Mouse (Mus musculus) embryonic fibroblast, embryonic 13.5 days (primary cell): ENCODE results near the gene Fads2. TPM values are rescaled to one million over a fixed set of nuclear protein-coding genes. Genes with fewer than 3 reads are reported as not detected.

ENCODE experiments used
- H3K27ac ChIP-seq: 2 replicates; pipeline ENCODE4 v1.5.1; 2012; ENCODE audit warnings: low read length, control low read depth, inconsistent platforms; ENCODE audit not compliant: insufficient read depth
- H3K4me1 ChIP-seq: 2 replicates; pipeline ENCODE4 v1.6.1; 2011; ENCODE audit warnings: low read length; ENCODE audit not compliant: control insufficient read depth, insufficient read depth
- H3K4me3 ChIP-seq: 2 replicates; pipeline ENCODE4 v1.5.1; 2011; ENCODE audit warnings: mild to moderate bottlenecking, control low read depth, low read length; ENCODE audit not compliant: insufficient read depth
- CTCF ChIP-seq: IDR thresholded peaks from 2 replicates; pipeline ENCODE4 v1.5.1; 2011; ENCODE audit warnings: mild to moderate bottlenecking, control low read depth, low read length, moderate library complexity, borderline replicate concordance; ENCODE audit not compliant: insufficient read depth
- POLR2A ChIP-seq: IDR thresholded peaks from 2 replicates; pipeline ENCODE4 v1.6.1; 2011; ENCODE audit warnings: low read depth, mild to moderate bottlenecking, control low read depth, low read length, moderate library complexity
- polyA plus RNA-seq: library from polyadenylated mRNA; stranded (reverse); fragments of >200 nt; gene quantifications from 2 replicates; pipeline ENCODE4 v1.2.4, GENCODE M21; 2011; ENCODE audit warnings: low read depth; ENCODE audit not compliant: missing spikeins, insufficient read length

The Fads2 gene
- polyA plus RNA-seq, 1 experiment = 86.3 TPM

DNA sequence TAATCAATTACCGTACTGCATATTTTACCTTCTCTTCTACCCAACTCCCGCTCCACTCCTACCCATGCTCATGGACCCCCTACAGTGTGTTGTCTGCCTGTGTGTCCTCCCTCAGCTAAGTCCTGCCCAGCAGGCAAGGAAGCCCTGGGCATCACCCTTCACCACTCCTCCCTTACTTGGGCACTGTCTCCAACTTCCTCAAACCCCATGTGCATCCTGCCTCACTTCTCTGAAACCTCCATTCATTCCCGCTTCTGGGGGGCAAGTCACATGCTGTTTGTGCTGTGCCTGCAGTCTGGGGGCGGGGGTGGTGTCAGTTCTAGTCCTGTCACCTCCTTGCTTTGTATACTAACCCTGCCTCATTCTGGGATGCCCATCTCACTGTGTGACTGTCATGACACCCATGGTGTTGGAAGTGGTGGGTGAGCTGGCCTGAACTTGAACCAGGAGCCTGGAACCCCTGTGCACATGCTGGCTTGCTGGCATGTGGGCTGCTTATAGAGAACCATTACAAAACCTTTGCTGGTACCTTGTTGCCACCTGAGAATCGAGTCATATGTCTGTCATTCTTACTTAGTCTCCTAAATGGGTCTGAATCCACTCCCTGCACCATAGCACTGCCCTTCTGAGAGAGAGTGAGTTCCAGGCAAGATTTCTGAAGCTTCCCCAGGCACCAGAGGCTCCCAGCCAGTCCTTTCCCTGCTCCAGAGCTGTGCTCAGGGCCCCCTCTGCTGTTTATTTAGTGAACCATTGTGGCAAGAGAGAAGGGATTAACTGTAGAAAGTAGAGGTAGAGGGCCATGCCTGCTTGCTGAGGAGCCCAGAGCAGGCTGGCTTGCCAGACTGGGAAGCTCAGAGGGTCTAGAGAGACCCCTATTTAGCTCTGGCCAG lies 78.9 kb downstream of the Fads2 start:
- no peak for TF ChIP-seq POLR2A
- 0 out of 2 replicates have a peak, but pooled peaks have one; percentile 18 for TF ChIP-seq CTCF
- H3K4me3 ChIP-seq = no peak overlapping the region
- H3K27ac ChIP-seq = no peak overlapping the region
- H3K4me1 ChIP-seq = peaks cover 5% of the 10 kb centered on the region; the same call in 1 of the 2 replicates

- H3K27ac ChIP-seq = no peak overlapping the region
- no peak overlapping the region for H3K4me3 ChIP-seq
- H3K4me1 ChIP-seq = peaks cover 5% of the 10 kb centered on the region; the same call in 1 of the 2 replicates
- TF ChIP-seq CTCF = no peak
- no peak for TF ChIP-seq POLR2A
Measured at GRCm38 (mm10) chr19:10021981-10022380, 79.6 kb downstream of the Fads2 start.

- TF ChIP-seq POLR2A = no peak
- TF ChIP-seq CTCF = no peak
- peak overlapping the region; percentile 47 for H3K4me3 ChIP-seq
- no peak overlapping the region for H3K27ac ChIP-seq
- H3K4me1 ChIP-seq = peaks cover 5% of the 10 kb centered on the region; the same call in 1 of the 2 replicates
Measured at GRCm38 (mm10) chr19:10019214-10019760, 82.3 kb downstream of the Fads2 start.

DNA sequence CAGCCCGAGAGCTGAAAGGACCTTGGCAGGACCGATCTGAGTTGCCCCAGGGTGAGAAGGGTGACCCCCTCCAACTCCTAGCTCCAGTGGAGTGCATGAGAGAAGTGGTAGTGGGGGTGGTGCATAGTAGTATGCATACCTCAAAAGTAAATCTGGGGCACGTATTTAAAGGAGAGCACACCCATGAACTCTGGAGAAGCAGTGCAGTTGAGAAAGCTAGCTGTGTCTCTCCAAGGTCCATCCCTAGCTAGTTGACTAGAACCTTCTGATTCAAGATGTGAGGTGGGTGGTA lies 83.1 kb downstream of the Fads2 start:
- H3K27ac ChIP-seq = no peak overlapping the region
- no peak for TF ChIP-seq POLR2A
- TF ChIP-seq CTCF = no peak
- H3K4me1 ChIP-seq = peaks cover 8% of the 10 kb centered on the region
- H3K4me3 ChIP-seq = peak overlapping the region; percentile 47

GRCm38 (mm10) chr19:10017637-10018526 lies 83.7 kb downstream of the Fads2 start:
- peak; percentile 69 for TF ChIP-seq POLR2A
- TF ChIP-seq CTCF = no peak
- peaks cover 12% of the 10 kb centered on the region for H3K4me1 ChIP-seq
- peak overlapping the region; percentile 47 for H3K4me3 ChIP-seq

GRCm38 (mm10) chr19:10016151-10016550 lies 85.4 kb downstream of the Fads2 start:
- no peak overlapping the region for H3K27ac ChIP-seq
- H3K4me3 ChIP-seq = no peak overlapping the region
- peaks cover 15% of the 10 kb centered on the region for H3K4me1 ChIP-seq
- no peak for TF ChIP-seq CTCF
- TF ChIP-seq POLR2A = no peak

More at GRCm38 (mm10) chr19:10017637-10018526, 83.7 kb downstream of the Fads2 start:
- no peak overlapping the region for H3K27ac ChIP-seq

DNA sequence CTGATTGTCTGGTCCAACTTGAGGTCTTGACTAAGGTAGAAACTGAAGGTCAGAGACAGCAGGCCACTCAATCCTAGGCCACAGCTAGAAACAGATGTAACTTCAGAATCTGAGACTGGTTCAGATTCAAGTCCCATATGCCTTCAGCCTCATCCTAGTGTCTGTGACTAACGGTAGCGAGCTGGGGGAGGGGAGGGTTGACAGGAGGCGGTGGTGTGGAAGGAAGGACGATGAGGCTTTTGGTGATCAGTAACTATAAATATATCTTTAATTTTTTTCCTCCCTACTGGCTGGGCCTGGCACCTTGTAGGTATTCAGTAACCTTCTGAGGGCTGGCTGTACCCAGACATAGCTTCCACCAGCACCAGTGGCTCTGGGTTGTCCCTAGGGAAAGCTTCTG lies 86.1 kb downstream of the Fads2 start:
- Histone ChIP-seq H3K4me3 (no peak overlapping the region), H3K27ac (no peak overlapping the region), H3K4me1 (peaks cover 15% of the 10 kb centered on the region)
- no peak for TF ChIP-seq POLR2A
- no peak for TF ChIP-seq CTCF

DNA sequence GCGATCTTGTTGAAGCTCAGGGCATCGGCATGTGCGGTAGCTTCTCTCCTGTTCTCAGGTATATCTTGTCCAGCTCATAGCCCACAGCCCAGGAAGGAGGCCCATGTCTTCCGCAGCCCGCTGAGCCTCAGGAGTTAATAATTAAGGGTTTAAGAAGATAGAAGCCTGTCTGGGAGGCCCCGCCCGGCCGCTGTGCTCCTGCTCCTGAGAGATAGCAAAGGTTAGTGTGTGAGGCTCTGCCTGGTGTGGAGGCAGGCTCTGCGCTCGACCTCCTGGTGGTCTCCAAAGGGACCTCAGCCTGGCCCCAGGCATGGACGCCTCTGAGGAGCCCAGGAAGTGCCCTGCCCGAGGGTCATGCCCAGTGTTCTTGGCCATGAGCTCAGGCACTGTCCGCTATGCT lies 86.7 kb downstream of the Fads2 start:
- H3K27ac ChIP-seq = 0 out of 2 replicates have a peak overlapping the region, but pooled peaks have one; percentile 79
- H3K4me1 ChIP-seq = peaks cover 15% of the 10 kb centered on the region
- TF ChIP-seq POLR2A (no peak), CTCF (no peak)
- H3K4me3 ChIP-seq = no peak overlapping the region

DNA sequence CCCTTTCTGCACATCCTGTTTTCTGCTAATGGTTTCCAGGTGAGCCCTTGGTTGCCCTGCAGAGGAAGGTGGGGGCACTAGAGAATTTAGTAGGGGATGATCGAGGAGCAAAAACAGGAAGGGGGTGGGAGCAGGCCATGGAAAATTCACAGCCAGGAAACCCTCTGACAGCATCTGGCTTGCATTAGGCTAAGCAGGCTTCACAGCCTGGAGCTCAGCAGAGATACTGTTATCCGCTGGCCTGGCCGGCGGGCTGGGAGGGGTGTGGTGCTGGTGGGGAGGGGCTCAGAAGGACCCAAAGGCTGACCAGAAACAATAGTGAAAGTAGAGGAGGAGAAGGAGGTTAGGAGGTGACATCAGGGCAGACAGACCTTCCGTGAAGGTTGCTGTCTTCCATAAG lies 87.6 kb downstream of the Fads2 start:
- no peak overlapping the region for H3K4me3 ChIP-seq
- H3K4me1 ChIP-seq = peaks cover 14% of the 10 kb centered on the region
- peak overlapping the region; percentile 96 for H3K27ac ChIP-seq
- 0 out of 2 replicates have a peak, but pooled peaks have one; percentile 23 for TF ChIP-seq POLR2A
- TF ChIP-seq CTCF = no peak
